Mouse (Mus musculus) heart, embryonic 10.5 days (tissue): ENCODE data around the gene Usf2. TPM values are rescaled to one million over a fixed set of nuclear protein-coding genes. Genes with fewer than 3 reads are reported as not detected.

ENCODE experiments used
- polyA plus RNA-seq: library from polyadenylated mRNA; unstranded; fragments of >200 nt; fragmentation: Nextera tagmentation; extraction: Ambion mirVana; gene quantifications from 2 replicates; pipeline ENCODE4 v1.2.1, GENCODE M21; 2016

The Usf2 gene
- polyA plus RNA-seq, 1 experiment from 2014 or later: 26.9 TPM

Other genes with a start within 250 kb of the Usf2 start
- 1.1 and 1.5 TPM in 2 replicates for gene Atp4a, start 244.6 kb downstream of the Usf2 start, polyA plus RNA-seq
- 183 and 189 TPM in 2 replicates for gene Tmem147, start 227.3 kb downstream of the Usf2 start, polyA plus RNA-seq
- gene Gapdhs, start 213.1 kb downstream of the Usf2 start, polyA plus RNA-seq: 0.23 and 0.48 TPM in 2 replicates
- 0.84 and 1.1 TPM in 2 replicates for gene Sbsn, start 205.3 kb downstream of the Usf2 start, polyA plus RNA-seq
- gene Dmkn, start 193.0 kb downstream of the Usf2 start, polyA plus RNA-seq: 0.39 and 0.81 TPM in 2 replicates
- not detected in 2 replicates for gene Krtdap, start 168.9 kb downstream of the Usf2 start, polyA plus RNA-seq
- 0.20 TPM in 1 of 2 replicates, not detected in the other for gene Ffar2, start 133.0 kb downstream of the Usf2 start, polyA plus RNA-seq
- gene Ffar3, start 100.6 kb downstream of the Usf2 start, polyA plus RNA-seq: 0.10 and 0.17 TPM in 2 replicates
- gene Ffar1, start 95.2 kb downstream of the Usf2 start, polyA plus RNA-seq: not detected in 2 replicates
- gene Cd22, start 76.5 kb downstream of the Usf2 start, polyA plus RNA-seq: not detected in 2 replicates
- gene Mag, start 41.9 kb downstream of the Usf2 start, polyA plus RNA-seq: 0.30 and 0.38 TPM in 2 replicates
- gene Hamp2, start 32.1 kb downstream of the Usf2 start, polyA plus RNA-seq: not detected in 2 replicates
- not detected in 2 replicates for gene Hamp, start 12.8 kb downstream of the Usf2 start, polyA plus RNA-seq
- gene Lsr, start 16.7 kb upstream of the Usf2 start, polyA plus RNA-seq: 16.6 and 40.3 TPM in 2 replicates
- gene Fam187b, start 17.0 kb upstream of the Usf2 start, polyA plus RNA-seq: 1.2 and 2.5 TPM in 2 replicates
- 24.3 and 26.4 TPM in 2 replicates for gene Fxyd5, start 85.7 kb upstream of the Usf2 start, polyA plus RNA-seq
- gene Fxyd7, start 94.7 kb upstream of the Usf2 start, polyA plus RNA-seq: 0.22 and 1.5 TPM in 2 replicates
- gene Fxyd1, start 100.4 kb upstream of the Usf2 start, polyA plus RNA-seq: 167 and 365 TPM in 2 replicates
- 0.27 and 0.41 TPM in 2 replicates for gene Lgi4, start 102.5 kb upstream of the Usf2 start, polyA plus RNA-seq
- 0.53 and 2.0 TPM in 2 replicates for gene Fxyd3, start 119.9 kb upstream of the Usf2 start, polyA plus RNA-seq
- 3.6 and 15.0 TPM in 2 replicates for gene Hpn, start 158.5 kb upstream of the Usf2 start, polyA plus RNA-seq
- 3.9 and 4.3 TPM in 2 replicates for gene Scn1b, start 170.2 kb upstream of the Usf2 start, polyA plus RNA-seq
- 58.1 and 70.9 TPM in 2 replicates for gene Gramd1a, start 199.1 kb upstream of the Usf2 start, polyA plus RNA-seq